Mouse (Mus musculus) CH12.LX (cell line): Measurements from ENCODE around the gene Fgfr2. TPM values are rescaled to one million over a fixed set of nuclear protein-coding genes. Genes with fewer than 3 reads are reported as not detected.

ENCODE experiments used
- DNase-seq: peaks from one replicate; pipeline ENCODE4 v3.0.0-alpha.2; 2013; ENCODE audit errors: extremely low read depth
- H3K27ac ChIP-seq: 2 replicates; pipeline ENCODE4 v1.5.1; 2012; ENCODE audit warnings: low read depth, mild to moderate bottlenecking, control low read depth, moderate library complexity; ENCODE audit not compliant: insufficient read depth
- H3K27me3 ChIP-seq: replicated peaks from 2 replicates; pipeline ENCODE3; 2012; ENCODE audit warnings: inconsistent platforms
- H3K36me3 ChIP-seq, 2 experiments: replicated peaks in 1 of 2; 2 replicates each; pipeline versions ENCODE3 to v1.6.1; 2012; ENCODE audit warnings: inconsistent platforms in 1 of 2, low read length in 1 of 2, mild to moderate bottlenecking in 1 of 2, mixed read lengths in 1 of 2, moderate library complexity in 1 of 2; ENCODE audit not compliant: control insufficient read depth in 1 of 2, insufficient read depth in 1 of 2
- H3K4me1 ChIP-seq, 2 experiments: 2 replicates each; pipeline ENCODE4 v1.6.1; 2012; ENCODE audit warnings: inconsistent platforms in 1 of 2, moderate library complexity in 1 of 2; ENCODE audit not compliant: insufficient read depth in 2 of 2, control insufficient read depth in 1 of 2
- H3K4me2 ChIP-seq: 2 replicates; pipeline ENCODE4 v1.6.1; 2012; ENCODE audit warnings: low read depth, mild to moderate bottlenecking, control low read depth; ENCODE audit not compliant: poor library complexity, insufficient read depth, severe bottlenecking
- H3K4me3 ChIP-seq, 3 experiments: fragments of 150-350 bp in 1 of 3; sonication (generic) in 1 of 3; replicated peaks in 1 of 3; 2 replicates each; pipeline versions ENCODE3 to v1.5.1; 2011 to 2012; ENCODE audit warnings: low read depth in 2 of 3, low read length in 2 of 3, mild to moderate bottlenecking in 2 of 3, moderate library complexity in 2 of 3, control low read depth in 1 of 3, improper control_type of control experiment in 1 of 3, inconsistent platforms in 1 of 3, mixed read lengths in 1 of 3; ENCODE audit not compliant: poor library complexity in 1 of 3
- H3K79me2 ChIP-seq: replicated peaks from 2 replicates; pipeline ENCODE4 v1.6.1; 2012; ENCODE audit warnings: mild to moderate bottlenecking, moderate library complexity; ENCODE audit not compliant: control insufficient read depth, poor library complexity, insufficient read depth, severe bottlenecking; ENCODE audit errors: extremely low read depth
- H3K9ac ChIP-seq: 2 replicates; pipeline ENCODE4 v1.6.1; 2012; ENCODE audit warnings: low read depth, mild to moderate bottlenecking, control low read depth, moderate library complexity; ENCODE audit not compliant: insufficient read depth
- H3K9me3 ChIP-seq: replicated peaks from 2 replicates; pipeline ENCODE3; 2012; ENCODE audit warnings: low read length, inconsistent platforms, mixed read lengths
- BHLHE40 ChIP-seq: IDR thresholded peaks from 2 replicates; pipeline ENCODE4 v1.6.1; 2011; ENCODE audit warnings: mild to moderate bottlenecking, low read depth, low read length, improper control_type of control experiment
- CHD1 ChIP-seq: IDR thresholded peaks from 2 replicates; pipeline ENCODE4 v1.6.1; 2012; ENCODE audit warnings: low read depth, low read length, improper control_type of control experiment, inconsistent platforms
- ETS1 ChIP-seq: conservative IDR thresholded peaks from 2 replicates; pipeline ENCODE4 v1.6.1; 2012; ENCODE audit warnings: low read depth, mild to moderate bottlenecking, inconsistent platforms, low read length, improper control_type of control experiment, moderate library complexity
- JUND ChIP-seq: conservative IDR thresholded peaks from 2 replicates; pipeline ENCODE4 v1.6.1; 2011; ENCODE audit warnings: low read depth, low read length, improper control_type of control experiment
- MAFK ChIP-seq: IDR thresholded peaks from 2 replicates; pipeline ENCODE4 v1.6.1; 2011; ENCODE audit warnings: low read length, improper control_type of control experiment; ENCODE audit not compliant: insufficient replicate concordance
- MXI1 ChIP-seq: IDR thresholded peaks from 2 replicates; pipeline ENCODE4 v1.6.1; 2011; ENCODE audit warnings: mild to moderate bottlenecking, low read depth, low read length, improper control_type of control experiment
- POLR2AphosphoS2 ChIP-seq: IDR thresholded peaks from 2 replicates; pipeline ENCODE4 v1.6.1; 2011; ENCODE audit warnings: low read depth, low read length, improper control_type of control experiment
- RAD21 ChIP-seq: IDR thresholded peaks from 2 replicates; pipeline ENCODE4 v1.6.1; 2011; ENCODE audit warnings: low read depth, mild to moderate bottlenecking, low read length, improper control_type of control experiment, moderate library complexity
- RCOR1 ChIP-seq: conservative IDR thresholded peaks from 2 replicates; pipeline ENCODE4 v1.6.1; 2012; ENCODE audit warnings: low read depth, mild to moderate bottlenecking, inconsistent platforms, low read length, improper control_type of control experiment
- SMC3 ChIP-seq: IDR thresholded peaks from 2 replicates; pipeline ENCODE4 v1.6.1; 2011; ENCODE audit warnings: low read depth, low read length, improper control_type of control experiment
- TBP ChIP-seq: conservative IDR thresholded peaks from 2 replicates; pipeline ENCODE4 v1.6.1; 2011; ENCODE audit warnings: low read depth, low read length, improper control_type of control experiment
- ZMIZ1 ChIP-seq: IDR thresholded peaks from 2 replicates; pipeline ENCODE4 v1.6.1; 2012; ENCODE audit warnings: low read depth, mild to moderate bottlenecking, inconsistent platforms, low read length, improper control_type of control experiment
- dilution Hi-C: fragments of 300-500 bp; cut with MboI; formaldehyde crosslinking; loops from 2 replicates; pipeline ENCODE4 v1.14.3; 2020; ENCODE audit warnings: low sequenced_read_pairs; ENCODE audit not compliant: extremely low pct_unique_long_range_greater_than_20kb, extremely low pct_ligation_motif_present
- in situ Hi-C: fragments of 300-500 bp; cut with MboI; formaldehyde crosslinking; loops from 3 replicates; pipeline ENCODE4 v1.14.3; 2019; ENCODE audit warnings: low sequenced_read_pairs, low pct_ligation_motif_present, low pct_unique_long_range_greater_than_20kb, mixed read lengths
- polyA plus RNA-seq: library from polyadenylated mRNA; unstranded; fragments of >175 nt; gene quantifications from 2 replicates; pipeline ENCODE4 v1.2.1, GENCODE M21; 2012; ENCODE audit warnings: low read depth; ENCODE audit not compliant: insufficient read length
- total RNA-seq, 2 experiments: library from RNA; depleted of rRNA; stranded (reverse); fragments of 300-350 nt in 1 of 2; fragments of >200 nt in 1 of 2; gene quantifications; 2 replicates each; pipeline ENCODE4 v1.2.3; 2012 to 2014

Fgfr2 gene
- total and polyA plus RNA-seq, 3 experiments = not detected

- TF ChIP-seq MXI1 (no peak), POLR2AphosphoS2 (no peak), MAFK (no peak), JUND (no peak)
- Histone ChIP-seq H3K79me2 (no peaks in the 10 kb centered on the region), H3K9ac (no peak overlapping the region), H3K27me3 (peaks cover 44% of the 10 kb centered on the region), H3K9me3 (no peaks in the 10 kb centered on the region), H3K4me2 (no peak overlapping the region), H3K27ac (no peak overlapping the region), H3K4me1 (no peaks in the 10 kb centered on the region), H3K4me3 (no peak overlapping the region), H3K36me3 (no peaks in the 10 kb centered on the region)
- dilution Hi-C loops (no loop called here), in situ Hi-C loops (no loop called here)
- no peak for DNase-seq
Measured at GRCm38 (mm10) chr7:130715467-130715866, 2407.7 kb downstream of the Fgfr2 start.

GRCm38 (mm10) chr7:130713319-130713718, 2409.8 kb downstream of the Fgfr2 start:
- DNase-seq = no peak
- Histone ChIP-seq H3K27me3 (peaks cover 24% of the 10 kb centered on the region), H3K79me2 (no peaks in the 10 kb centered on the region), H3K4me1 (no peaks in the 10 kb centered on the region), H3K4me3 (no peak overlapping the region), H3K9ac (no peak overlapping the region), H3K27ac (no peak overlapping the region), H3K9me3 (no peaks in the 10 kb centered on the region), H3K36me3 (no peaks in the 10 kb centered on the region), H3K4me2 (no peak overlapping the region)
- dilution Hi-C loops = no loop called here
- in situ Hi-C loops = no loop called here
- no peak for TF ChIP-seq TBP
- TF ChIP-seq CHD1 = no peak

GRCm38 (mm10) chr7:130711851-130712250, 2411.3 kb downstream of the Fgfr2 start:
- TF ChIP-seq RCOR1 (no peak), ZMIZ1 (no peak), SMC3 (no peak), ETS1 (no peak), RAD21 (no peak), BHLHE40 (no peak)
- Histone ChIP-seq H3K4me1 (no peaks in the 10 kb centered on the region), H3K36me3 (no peaks in the 10 kb centered on the region), H3K27me3 (peaks cover 26% of the 10 kb centered on the region), H3K9me3 (no peaks in the 10 kb centered on the region), H3K4me2 (no peak overlapping the region), H3K4me3 (no peak overlapping the region), H3K79me2 (no peaks in the 10 kb centered on the region), H3K9ac (no peak overlapping the region), H3K27ac (no peak overlapping the region)
- in situ Hi-C loops = no loop called here
- dilution Hi-C loops = no loop called here
- DNase-seq = no peak
